Mouse (Mus musculus) lung, postnatal 0 days (tissue): ENCODE measurements around the gene Klhdc8a.

ENCODE experiments used
- CTCF ChIP-seq: IDR thresholded peaks from 2 replicates; pipeline ENCODE4 v1.5.1; 2016; ENCODE audit warnings: antibody characterized with exemption, mild to moderate bottlenecking
- EP300 ChIP-seq: IDR thresholded peaks from 2 replicates; pipeline ENCODE4 v1.6.1; 2016; ENCODE audit warnings: antibody characterized with exemption, mild to moderate bottlenecking, control low read depth

- no peak for TF ChIP-seq CTCF
- TF ChIP-seq EP300 = no peak
Measured at GRCm38 (mm10) chr1:132277124-132277523, 21.3 kb upstream of the Klhdc8a start.
